Mouse (Mus musculus): Measurements from ENCODE around the gene Dpm3. TPM values are rescaled to one million over a fixed set of nuclear protein-coding genes. Genes with fewer than 3 reads are reported as not detected.
A peak's percentile ranks its signal among the peaks of the same experiment; 100 is the strongest.

Gene Dpm3
- polyA plus RNA-seq, 1 experiment: 431 TPM

DNA sequence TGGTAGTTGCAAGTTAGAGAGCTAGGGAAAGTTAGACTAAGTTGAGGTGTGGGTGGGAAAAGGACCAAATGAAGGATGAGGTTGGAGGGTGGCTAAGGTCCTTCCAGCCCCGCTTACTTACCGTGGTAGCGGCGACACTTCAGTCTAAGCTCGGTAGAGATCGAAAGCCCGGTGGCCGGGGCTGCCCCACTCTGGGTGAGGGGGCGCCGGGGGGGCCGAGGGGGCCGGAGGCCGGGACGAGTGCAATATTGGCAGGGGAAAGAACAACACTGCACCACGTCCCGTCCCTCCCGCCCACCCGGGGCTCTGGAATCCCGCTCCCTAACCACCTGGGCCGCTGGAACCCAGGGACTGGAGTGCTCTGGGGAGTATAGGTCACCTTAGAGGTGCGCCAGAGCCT is 32.3 kb upstream of the Dpm3 start, which contains the start of gene Mtx1:
TSS of gene Mtx1 (minus strand) at position 189 of the 400 bp plus-strand sequence.
- peak within 1 kb of the TSS; percentile 95 for H3K27ac ChIP-seq (ENCODE audit: insufficient read depth, low read depth, low read length)
- no peak for TF ChIP-seq CTCF (conservative IDR thresholded peaks at IDR 0.05; ENCODE audit: insufficient read depth, insufficient read length, low read depth, low read length)
- TF ChIP-seq POLR2A (IDR thresholded peaks at IDR 0.05; ENCODE audit: low read depth, low read length): no peak
- WGBS: 20% methylated on average over 21 of the region's 21 CpGs
- H3K4me3 ChIP-seq (ENCODE audit: insufficient read depth, low read depth, low read length): peak within 1 kb of the TSS; percentile 42
- peaks cover 9% of the 10 kb centered on the region; the same call in 1 of the 2 replicates for H3K4me1 ChIP-seq (ENCODE audit: control insufficient read depth, insufficient read depth, low read length)
- no peaks in the 10 kb centered on the region for H3K36me3 ChIP-seq (ENCODE audit: control insufficient read depth, insufficient read depth, low read length)
- no peak for DNase-seq
- H3K27me3 ChIP-seq (replicated peaks; ENCODE audit: control insufficient read depth, insufficient read depth, low read length): no peaks in the 10 kb centered on the region

GRCm38 (mm10) chr3:89227307-89228179 is 31.6 kb upstream of the Dpm3 start:
- Histone ChIP-seq H3K4me1 (ENCODE audit: control insufficient read depth, insufficient read depth, low read length) (peaks cover 9% of the 10 kb centered on the region; the same call in 1 of the 2 replicates), H3K4me3 (ENCODE audit: insufficient read depth, low read depth, low read length) (peak overlapping the region; percentile 42), H3K27ac (ENCODE audit: insufficient read depth, low read depth, low read length) (peak overlapping the region; percentile 95), H3K27me3 (replicated peaks; ENCODE audit: control insufficient read depth, insufficient read depth, low read length) (no peaks in the 10 kb centered on the region), H3K36me3 (ENCODE audit: control insufficient read depth, insufficient read depth, low read length) (no peaks in the 10 kb centered on the region)
- TF ChIP-seq POLR2A (IDR thresholded peaks at IDR 0.05; ENCODE audit: low read depth, low read length) (peak; percentile 16), CTCF (conservative IDR thresholded peaks at IDR 0.05; ENCODE audit: insufficient read depth, insufficient read length, low read depth, low read length) (no peak)
- WGBS: 5% methylated on average over 41 of the region's 41 CpGs
- peak; percentile 93 for DNase-seq

- Histone ChIP-seq H3K36me3 (ENCODE audit: control insufficient read depth, insufficient read depth, low read length) (no peaks in the 10 kb centered on the region), H3K4me3 (ENCODE audit: insufficient read depth, low read depth, low read length) (peak overlapping the region; percentile 73), H3K27me3 (replicated peaks; ENCODE audit: control insufficient read depth, insufficient read depth, low read length) (no peaks in the 10 kb centered on the region), H3K27ac (ENCODE audit: insufficient read depth, low read depth, low read length) (peak overlapping the region; percentile 95), H3K4me1 (ENCODE audit: control insufficient read depth, insufficient read depth, low read length) (peaks cover 9% of the 10 kb centered on the region; the same call in 1 of the 2 replicates)
- WGBS: under 1% methylated on average over 20 of the region's 20 CpGs
- TF ChIP-seq CTCF (conservative IDR thresholded peaks at IDR 0.05; ENCODE audit: insufficient read depth, insufficient read length, low read depth, low read length) (peak; percentile 95), POLR2A (IDR thresholded peaks at IDR 0.05; ENCODE audit: low read depth, low read length) (no peak)
- peak; percentile 95 for DNase-seq
These were observed 31.0 kb upstream of the Dpm3 start for GRCm38 (mm10) chr3:89228180-89228549.

DNA sequence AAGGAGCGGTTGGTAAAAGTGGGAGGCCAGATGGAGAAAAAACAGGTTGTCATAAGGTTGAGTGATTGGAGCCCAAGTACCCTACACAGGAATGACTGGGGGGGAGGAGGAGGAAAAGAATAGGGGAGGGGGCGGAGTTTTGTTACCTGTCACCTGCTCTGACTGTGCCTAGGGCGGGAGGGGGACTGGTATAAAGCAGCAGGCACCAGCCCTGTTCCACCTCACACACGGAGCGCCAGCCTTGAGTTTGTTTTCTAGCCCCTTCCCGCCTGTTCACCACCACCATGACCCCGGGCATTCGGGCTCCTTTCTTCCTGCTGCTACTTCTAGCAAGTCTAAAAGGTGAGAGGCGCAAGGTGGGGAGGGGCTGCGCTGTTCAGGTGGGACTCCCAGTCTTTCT is 30.3 kb upstream of the Dpm3 start, which contains the start of gene Muc1:
TSS of gene Muc1 (plus strand) at position 222 of the 400 bp plus-strand sequence.
- Histone ChIP-seq H3K27ac (ENCODE audit: insufficient read depth, low read depth, low read length) (peak within 1 kb of the TSS; percentile 95), H3K4me1 (ENCODE audit: control insufficient read depth, insufficient read depth, low read length) (peaks cover 9% of the 10 kb centered on the region; the same call in 1 of the 2 replicates), H3K36me3 (ENCODE audit: control insufficient read depth, insufficient read depth, low read length) (no peaks in the 10 kb centered on the region), H3K27me3 (replicated peaks; ENCODE audit: control insufficient read depth, insufficient read depth, low read length) (no peaks in the 10 kb centered on the region), H3K4me3 (ENCODE audit: insufficient read depth, low read depth, low read length) (peak within 1 kb of the TSS; percentile 73)
- peak; percentile 49 for DNase-seq
- no peak for TF ChIP-seq CTCF (conservative IDR thresholded peaks at IDR 0.05; ENCODE audit: insufficient read depth, insufficient read length, low read depth, low read length)
- peak; percentile 57 for TF ChIP-seq POLR2A (IDR thresholded peaks at IDR 0.05; ENCODE audit: low read depth, low read length)
- WGBS: 39% methylated on average over 10 of the region's 10 CpGs

- Histone ChIP-seq H3K27me3 (replicated peaks; ENCODE audit: control insufficient read depth, insufficient read depth, low read length) (no peaks in the 10 kb centered on the region), H3K27ac (ENCODE audit: insufficient read depth, low read depth, low read length) (peak overlapping the region; percentile 61), H3K4me3 (ENCODE audit: insufficient read depth, low read depth, low read length) (peak overlapping the region; percentile 73; the same call in 1 of the 2 replicates), H3K36me3 (ENCODE audit: control insufficient read depth, insufficient read depth, low read length) (no peaks in the 10 kb centered on the region), H3K4me1 (ENCODE audit: control insufficient read depth, insufficient read depth, low read length) (peaks cover 9% of the 10 kb centered on the region; the same call in 1 of the 2 replicates)
- whole genome bisulfite sequencing: 59% methylated on average over 4 of the region's 4 CpGs
- no peak for TF ChIP-seq CTCF (conservative IDR thresholded peaks at IDR 0.05; ENCODE audit: insufficient read depth, insufficient read length, low read depth, low read length)
- no peak for TF ChIP-seq POLR2A (IDR thresholded peaks at IDR 0.05; ENCODE audit: low read depth, low read length)
- no peak for DNase-seq
These were observed 29.9 kb upstream of the Dpm3 start for GRCm38 (mm10) chr3:89229276-89229675.

- DNase-seq: no peak
- WGBS: 88% methylated on average over 2 of the region's 2 CpGs
- TF ChIP-seq CTCF (conservative IDR thresholded peaks at IDR 0.05; ENCODE audit: insufficient read depth, insufficient read length, low read depth, low read length) (no peak), POLR2A (IDR thresholded peaks at IDR 0.05; ENCODE audit: low read depth, low read length) (no peak)
- peaks cover 9% of the 10 kb centered on the region; the same call in 1 of the 2 replicates for H3K4me1 ChIP-seq (ENCODE audit: control insufficient read depth, insufficient read depth, low read length)
- no peak overlapping the region for H3K27ac ChIP-seq (ENCODE audit: insufficient read depth, low read depth, low read length)
- H3K36me3 ChIP-seq (ENCODE audit: control insufficient read depth, insufficient read depth, low read length): no peaks in the 10 kb centered on the region
- no peaks in the 10 kb centered on the region for H3K27me3 ChIP-seq (replicated peaks; ENCODE audit: control insufficient read depth, insufficient read depth, low read length)
- no peak overlapping the region for H3K4me3 ChIP-seq (ENCODE audit: insufficient read depth, low read depth, low read length)
These were observed 28.6 kb upstream of the Dpm3 start for GRCm38 (mm10) chr3:89230561-89230960.

- peak overlapping the region; percentile 9; the same call in 1 of the 2 replicates for H3K4me3 ChIP-seq (ENCODE audit: insufficient read depth, low read depth, low read length)
- TF ChIP-seq POLR2A (IDR thresholded peaks at IDR 0.05; ENCODE audit: low read depth, low read length) (no peak), CTCF (conservative IDR thresholded peaks at IDR 0.05; ENCODE audit: insufficient read depth, insufficient read length, low read depth, low read length) (no peak)
These were observed 27.8 kb upstream of the Dpm3 start for GRCm38 (mm10) chr3:89231345-89231744.

More at GRCm38 (mm10) chr3:89231345-89231744, 27.8 kb upstream of the Dpm3 start:
- Histone ChIP-seq H3K27ac (ENCODE audit: insufficient read depth, low read depth, low read length) (no peak overlapping the region), H3K36me3 (ENCODE audit: control insufficient read depth, insufficient read depth, low read length) (no peaks in the 10 kb centered on the region), H3K4me1 (ENCODE audit: control insufficient read depth, insufficient read depth, low read length) (peaks cover 9% of the 10 kb centered on the region; the same call in 1 of the 2 replicates), H3K27me3 (replicated peaks; ENCODE audit: control insufficient read depth, insufficient read depth, low read length) (no peaks in the 10 kb centered on the region)
- no peak for DNase-seq
- 55% methylated on average over 7 of the region's 7 CpGs for WGBS

All from kidney, adult 2 months (tissue).